Mouse (Mus musculus) left cerebral cortex, postnatal 4 days (tissue): Measurements from ENCODE around the gene Ddi2. TPM values are rescaled to one million over a fixed set of nuclear protein-coding genes. Genes with fewer than 3 reads are reported as not detected.

Source experiments
- DNase-seq: peaks from one replicate; pipeline ENCODE4 v3.0.0-alpha.2; 2022
- intact Hi-C: fragments of 180-260 bp; cut with DNase I; formaldehyde crosslinking; loops from one replicate; pipeline ENCODE4 v1.15.1; 2025
- total RNA-seq, 2 experiments: library from RNA; stranded (reverse); gene quantifications; 2 replicates each; pipeline ENCODE4 v1.2.3; 2021

Ddi2 gene
- total RNA-seq, 2 experiments from 2014 or later, result 26.3 to 26.7 TPM

DNA sequence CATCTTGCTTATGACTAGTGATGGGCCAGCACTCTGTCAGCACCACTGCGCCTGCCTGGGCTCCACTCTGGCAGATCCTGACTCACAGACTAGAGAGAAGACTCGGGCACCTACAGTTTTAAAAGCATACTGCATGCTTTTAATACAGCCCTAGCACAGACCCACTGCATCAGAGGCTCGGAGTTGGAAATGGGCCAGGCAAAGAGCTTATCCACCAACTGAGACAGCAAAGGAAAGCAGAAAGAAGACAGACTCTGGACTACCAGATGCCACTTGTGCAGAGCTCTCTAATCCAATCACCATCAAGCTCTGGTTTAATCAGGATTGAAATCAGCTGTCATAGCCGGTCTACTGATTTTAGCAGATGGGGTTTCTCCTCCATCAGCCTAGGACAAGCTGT is 17.9 kb downstream of the Ddi2 start:
- peak; percentile 86 for DNase-seq
- intact Hi-C loops, result no loop called here

- intact Hi-C loops, result no loop called here
These were observed 18.6 kb downstream of the Ddi2 start for GRCm38 (mm10) chr4:141704625-141705024.

GRCm38 (mm10) chr4:141694719-141695118 is 28.5 kb downstream of the Ddi2 start:
- DNase-seq, result no peak
- intact Hi-C loops, result no loop called here

More at GRCm38 (mm10) chr4:141704625-141705024, 18.6 kb downstream of the Ddi2 start:
- DNase-seq, result no peak

DNA sequence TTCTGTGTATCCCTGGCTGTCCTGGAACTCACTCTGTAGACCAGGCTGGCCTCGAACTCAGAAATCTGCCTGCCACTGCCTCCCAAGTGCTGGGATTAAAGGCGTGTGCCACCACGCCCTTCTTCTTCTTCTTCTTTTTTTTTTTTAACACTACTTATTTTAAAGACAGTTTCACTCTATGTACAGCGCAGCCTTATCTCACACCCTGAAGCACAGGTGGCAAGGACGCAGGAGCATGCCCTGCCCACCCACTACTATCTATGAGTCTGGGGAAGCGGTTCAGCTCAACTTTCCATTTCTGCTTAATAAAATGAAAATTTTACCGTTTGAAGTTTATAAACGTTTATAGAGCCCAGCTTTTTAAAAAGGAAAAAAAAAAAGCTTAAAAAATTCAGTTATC is 34.7 kb downstream of the Ddi2 start:
- no peak for DNase-seq
- intact Hi-C loops, result no loop called here

DNA sequence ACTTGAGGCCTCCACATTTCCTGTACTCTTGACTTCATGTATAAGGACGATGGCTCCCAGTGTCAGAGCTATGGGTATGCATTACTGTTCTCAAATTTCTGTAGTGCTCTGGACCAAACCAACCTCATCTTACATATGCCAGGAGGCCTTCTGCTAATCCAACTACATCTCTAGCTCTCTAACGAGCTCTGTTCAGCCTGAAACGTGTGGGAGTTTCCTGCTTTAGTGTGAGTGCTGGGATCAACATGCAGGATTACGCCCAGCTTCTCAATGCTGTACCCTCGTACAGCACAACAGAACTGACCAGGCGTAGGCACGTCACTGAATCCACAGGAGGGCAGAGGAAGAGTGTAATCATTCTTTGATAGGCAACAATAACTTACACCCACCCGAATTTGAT is 36.7 kb downstream of the Ddi2 start:
- no peak for DNase-seq
- intact Hi-C loops, result no loop called here

GRCm38 (mm10) chr4:141686093-141686492 is 37.1 kb downstream of the Ddi2 start:
- intact Hi-C loops, result no loop called here
- no peak for DNase-seq

DNA sequence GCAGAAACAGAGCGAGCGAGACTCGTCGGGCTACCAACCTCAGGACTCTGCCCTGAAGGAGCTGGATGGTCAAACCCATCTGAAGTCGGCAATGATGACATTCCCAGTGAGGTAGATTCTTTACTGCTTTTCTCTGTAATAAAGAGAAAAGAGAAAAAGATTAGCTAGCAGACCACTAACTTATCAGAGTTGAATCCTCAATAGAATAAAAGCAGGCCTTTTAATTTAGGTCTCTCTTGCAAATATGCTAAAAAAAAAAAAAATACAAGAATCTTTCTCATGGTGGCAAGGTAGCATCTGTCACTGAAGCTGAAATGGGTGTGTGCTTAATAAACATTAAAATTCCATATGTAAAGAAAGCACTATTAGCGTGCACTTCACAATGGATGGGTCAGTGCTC is 37.7 kb downstream of the Ddi2 start, which contains the start of gene Rsc1a1:
Rsc1a1 (minus strand) TSS at position 101 of the 400 bp plus-strand sequence.
- DNase-seq, result no peak
- intact Hi-C loops, result no loop called here

DNA sequence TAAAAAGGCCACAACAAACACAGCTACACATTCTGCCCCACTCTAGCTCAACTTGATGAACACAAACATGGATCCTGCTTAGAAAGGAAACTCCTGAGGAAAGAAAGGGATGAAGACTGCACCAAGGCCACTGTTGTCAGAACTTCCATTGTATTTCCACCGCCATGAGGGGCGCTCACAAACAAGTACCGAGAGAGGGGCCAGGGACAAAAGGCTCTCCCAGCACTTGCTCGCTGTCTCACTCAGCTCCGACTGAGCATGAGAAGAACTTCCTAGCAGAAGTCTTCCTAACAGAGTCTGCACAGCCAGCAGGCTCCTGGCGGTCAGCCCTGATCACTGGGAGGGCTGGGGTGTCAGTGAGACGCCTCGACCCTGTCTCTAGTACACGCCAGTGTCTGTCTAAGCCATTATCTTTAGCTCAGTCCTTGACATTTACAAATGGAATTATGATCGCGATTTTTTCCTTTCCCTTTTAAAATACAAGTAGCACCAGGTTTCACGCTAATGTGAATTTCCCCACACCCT is 40.5 kb downstream of the Ddi2 start:
- no peak for DNase-seq

GRCm38 (mm10) chr4:141681767-141682166 is 41.5 kb downstream of the Ddi2 start:
- no peak for DNase-seq
- intact Hi-C loops, result no loop called here

More for the DNA sequence above, 40.5 kb downstream of the Ddi2 start:
- intact Hi-C loops, result no loop called here

DNA sequence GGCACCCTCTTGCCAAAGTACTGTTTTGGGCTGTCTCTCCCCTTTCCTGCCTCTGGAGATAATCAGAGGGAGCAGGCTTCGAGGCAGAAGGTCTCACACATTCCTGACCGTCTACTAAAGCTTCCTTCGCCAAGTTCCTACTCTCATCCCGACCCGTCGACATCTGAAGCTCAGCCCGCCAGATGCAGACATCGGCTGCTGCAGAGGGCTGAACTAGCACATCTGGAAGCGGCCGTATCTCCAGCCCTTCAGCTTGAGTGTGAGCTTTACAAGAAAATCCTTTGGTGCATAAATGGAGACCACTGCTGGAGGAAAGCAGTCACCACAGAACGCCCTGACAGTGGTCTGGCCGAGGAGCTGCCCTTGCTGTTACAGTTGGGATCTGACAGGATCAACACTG is 42.3 kb downstream of the Ddi2 start:
- no peak for DNase-seq
- intact Hi-C loops, result no loop called here

DNA sequence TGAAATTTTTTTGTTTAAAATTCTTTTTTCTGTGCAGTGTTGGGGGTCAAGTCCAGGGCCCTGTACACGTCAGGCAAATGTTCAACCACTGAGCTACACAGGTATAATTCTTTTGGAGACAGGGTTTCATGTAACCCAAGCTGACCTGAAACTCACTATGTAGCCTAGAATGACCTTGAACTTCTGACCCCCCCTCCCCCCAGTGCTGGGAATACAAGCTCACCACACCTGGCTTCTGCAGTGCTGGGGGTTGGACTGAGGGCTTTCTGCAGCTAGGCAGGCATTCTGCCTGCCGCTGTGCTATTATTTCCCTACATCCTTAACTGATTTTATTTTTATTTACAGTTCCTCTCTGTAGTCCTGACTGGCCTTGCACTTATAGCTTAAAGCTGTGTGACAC is 44.2 kb downstream of the Ddi2 start:
- no peak for DNase-seq
- intact Hi-C loops, result no loop called here

- intact Hi-C loops, result no loop called here
- DNase-seq, result no peak
These were observed 46.7 kb downstream of the Ddi2 start for GRCm38 (mm10) chr4:141676462-141676979.

- intact Hi-C loops, result no loop called here
These were observed 50.9 kb downstream of the Ddi2 start for GRCm38 (mm10) chr4:141672325-141672724.

DNA sequence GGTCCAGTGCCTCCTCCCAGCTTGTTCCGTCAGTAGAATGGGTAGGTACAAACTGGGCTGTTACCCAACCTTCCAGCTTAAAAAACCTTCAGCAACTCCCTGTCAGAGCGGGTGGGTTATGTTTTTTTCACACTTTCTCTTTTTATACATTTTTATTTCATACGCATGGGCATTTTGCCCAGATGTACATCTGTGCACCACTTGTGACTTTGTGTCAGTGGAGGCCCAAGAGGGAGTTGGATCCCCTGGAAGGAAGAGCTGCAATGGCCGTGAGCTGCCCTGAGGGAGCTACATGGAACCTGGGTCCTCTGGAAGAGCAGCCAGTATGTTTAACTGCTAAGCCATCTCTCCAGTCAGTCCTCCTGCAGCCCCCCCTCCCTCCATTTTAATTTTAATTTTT is 51.8 kb downstream of the Ddi2 start:
- no peak for DNase-seq
- intact Hi-C loops, result no loop called here

More at GRCm38 (mm10) chr4:141672325-141672724, 50.9 kb downstream of the Ddi2 start:
- no peak for DNase-seq

DNA sequence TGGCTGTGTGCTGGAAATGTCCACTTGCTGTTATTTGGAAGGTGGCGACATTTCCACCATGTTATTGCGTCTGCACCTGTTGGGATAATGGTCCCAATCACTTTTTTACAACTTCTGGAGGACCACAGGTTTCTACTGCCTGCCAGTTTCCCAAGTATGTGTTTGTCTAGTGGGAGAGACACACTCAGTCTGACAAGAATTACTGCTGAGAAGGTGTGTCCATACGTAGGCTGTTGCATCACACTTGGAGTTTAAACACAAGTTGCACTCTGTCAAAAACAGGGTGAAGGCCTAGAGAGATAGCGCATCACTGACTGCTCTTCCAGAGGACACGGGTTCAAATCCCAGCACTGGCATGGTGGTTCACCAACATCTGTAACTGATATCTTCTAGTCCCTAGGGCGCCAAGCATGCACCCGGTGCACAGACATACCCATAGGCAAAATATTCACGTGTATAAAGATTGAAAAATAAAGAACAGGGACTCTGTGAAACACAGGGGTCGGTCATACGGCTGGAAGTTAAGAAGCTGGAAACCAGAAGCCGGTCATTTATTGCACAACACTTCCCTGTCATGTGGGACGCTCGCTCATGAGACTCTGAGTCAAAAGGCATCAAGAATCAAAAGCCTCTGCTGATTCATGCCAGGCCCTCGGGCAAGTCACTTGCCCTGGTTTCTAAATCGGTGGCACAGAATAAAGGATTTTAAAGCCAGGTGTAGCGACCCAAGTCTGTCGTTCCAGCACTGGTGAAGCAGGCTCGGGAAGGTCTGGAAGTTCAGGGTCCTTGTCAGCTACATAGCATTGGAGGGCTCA is 53.1 kb downstream of the Ddi2 start:
- DNase-seq, result no peak
- intact Hi-C loops, result no loop called here

DNA sequence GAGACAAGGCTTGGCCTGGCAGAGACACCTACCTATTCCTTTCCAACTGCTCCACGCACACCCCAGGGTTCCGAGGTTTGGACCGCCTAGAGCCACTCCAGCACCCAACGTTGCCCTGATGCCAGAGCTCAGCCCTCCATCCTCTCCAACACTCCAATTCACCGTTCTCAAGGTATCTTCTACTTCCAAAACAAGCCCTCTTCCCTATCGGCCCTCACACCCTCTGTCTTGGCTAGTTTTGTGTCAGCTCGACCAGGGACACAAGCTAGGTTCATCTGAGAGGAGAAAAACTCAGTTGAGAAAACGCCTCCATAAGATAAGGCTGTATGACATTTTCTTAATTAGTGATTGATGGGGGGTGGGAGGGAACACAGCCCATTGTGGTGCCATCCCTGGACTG is 58.4 kb downstream of the Ddi2 start, which contains the start of gene Plekhm2:
Plekhm2 (minus strand) TSS at position 101 of the 400 bp plus-strand sequence.
- intact Hi-C loops, result no loop called here
- DNase-seq, result no peak

- intact Hi-C loops, result no loop called here
- peak; percentile 70 for DNase-seq
These were observed 59.0 kb downstream of the Ddi2 start for GRCm38 (mm10) chr4:141664011-141664745.

DNA sequence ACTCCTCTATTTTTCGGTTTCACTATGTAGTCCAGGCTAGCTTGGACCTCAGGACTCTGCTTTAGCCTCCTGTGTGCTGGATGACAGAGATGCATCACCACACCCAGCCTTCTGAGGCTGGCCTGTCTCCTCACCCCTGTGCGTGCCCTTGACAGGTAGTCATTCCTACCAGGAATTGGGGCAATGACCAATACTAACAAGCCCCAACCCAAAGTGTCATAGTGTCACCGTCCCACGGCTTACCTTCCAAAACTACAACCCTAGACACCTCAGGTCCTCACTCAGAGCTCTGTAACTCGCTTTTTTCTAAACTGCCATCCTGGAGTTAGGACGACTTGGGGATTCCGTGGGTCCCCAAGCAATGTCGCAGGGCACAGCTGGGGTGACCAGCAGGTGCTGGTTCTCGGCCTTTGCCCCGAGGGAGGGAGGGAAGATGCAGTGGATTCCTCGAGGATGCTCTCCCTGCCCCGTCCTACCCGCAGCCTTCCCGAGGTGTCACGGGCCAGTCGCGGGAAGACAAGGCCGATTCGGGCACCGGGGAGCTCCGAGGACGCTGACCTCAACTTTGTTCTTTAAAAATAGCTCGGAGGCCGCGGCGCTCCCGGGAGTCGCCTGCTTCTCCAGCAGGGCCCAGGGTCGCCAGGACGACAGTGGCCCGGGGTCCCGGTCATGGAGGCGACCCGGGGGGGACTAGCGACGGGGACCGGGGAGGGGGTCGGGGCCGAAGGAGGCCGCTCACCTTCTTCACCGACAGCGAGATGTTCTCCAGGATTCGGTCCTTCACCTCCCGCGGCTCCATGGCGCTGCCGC is 59.9 kb downstream of the Ddi2 start:
- intact Hi-C loops, result no loop called here
- DNase-seq, result peak; percentile 31

DNA sequence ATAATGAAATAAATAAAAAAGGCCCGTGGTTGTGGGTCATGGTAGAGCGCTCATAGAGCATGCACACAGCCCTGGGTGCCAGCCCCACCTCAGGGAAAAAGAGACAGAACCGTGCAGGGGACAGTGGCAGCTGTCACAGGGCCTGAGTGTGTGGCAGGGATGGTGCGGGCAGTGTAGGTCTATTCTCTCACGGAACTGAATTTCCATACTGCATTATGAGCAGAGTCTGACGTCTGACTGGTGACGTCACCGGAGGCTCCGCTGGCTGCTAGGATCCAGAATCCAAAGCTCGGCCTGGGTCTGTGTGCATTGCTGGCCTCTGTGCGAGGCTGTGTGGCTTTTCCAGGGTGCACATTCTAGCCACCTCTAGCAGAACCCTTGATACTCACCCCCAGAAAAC is 62.3 kb downstream of the Ddi2 start:
- intact Hi-C loops, result no loop called here
- DNase-seq, result no peak

DNA sequence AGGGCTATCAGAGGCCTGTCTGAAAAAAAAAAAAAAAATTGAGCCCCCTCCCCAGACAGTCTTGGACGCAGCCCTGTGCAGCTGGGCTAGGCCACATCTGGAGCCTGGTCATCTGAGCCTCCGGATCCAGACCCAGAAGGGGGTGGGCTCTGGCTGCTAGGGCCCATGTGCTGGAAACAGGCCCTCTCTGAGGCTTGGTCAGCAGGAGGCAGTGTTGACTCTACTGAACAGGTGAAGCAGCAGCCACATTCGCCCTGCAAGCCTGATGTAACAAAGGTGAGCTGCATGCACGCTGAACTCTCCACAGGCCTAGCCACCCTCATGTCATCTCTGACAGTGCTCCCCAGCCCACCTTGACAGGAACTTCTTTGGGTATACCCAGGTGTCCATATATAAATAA is 63.5 kb downstream of the Ddi2 start:
- DNase-seq, result no peak
- intact Hi-C loops, result no loop called here
